Mouse (Mus musculus) brain, embryonic 14.5 days (tissue): ENCODE measurements at regions not wholly inside any gene's neighbourhood (a gene's known extent, or its start where the extent isn't known, plus 50 kb on each side); places are given as distances from the start of the nearest gene placed in this dataset.

Experiments used
- CTCF ChIP-seq: fragments of 200-500 bp; IDR thresholded peaks from 2 replicates; pipeline ENCODE4 v1.5.1; 2012; ENCODE audit warnings: inconsistent platforms, mild to moderate bottlenecking, moderate library complexity, borderline replicate concordance; ENCODE audit not compliant: insufficient read depth, insufficient read length; ENCODE audit errors: extremely low read depth
- POLR2A ChIP-seq: fragments of 200-500 bp; IDR thresholded peaks from 2 replicates; pipeline ENCODE4 v1.6.1; 2012; ENCODE audit warnings: mild to moderate bottlenecking, inconsistent platforms, borderline replicate concordance; ENCODE audit not compliant: poor library complexity, insufficient read depth, insufficient read length, severe bottlenecking; ENCODE audit errors: extremely low read depth

GRCm38 (mm10) chrX:21393212-21393611 is 91.1 kb upstream of the Agtr2 start:
- no peak for TF ChIP-seq CTCF
- TF ChIP-seq POLR2A: no peak
